9 mouse cellular contexts compared by ENCODE assay signal in the genomic region with DNA sequence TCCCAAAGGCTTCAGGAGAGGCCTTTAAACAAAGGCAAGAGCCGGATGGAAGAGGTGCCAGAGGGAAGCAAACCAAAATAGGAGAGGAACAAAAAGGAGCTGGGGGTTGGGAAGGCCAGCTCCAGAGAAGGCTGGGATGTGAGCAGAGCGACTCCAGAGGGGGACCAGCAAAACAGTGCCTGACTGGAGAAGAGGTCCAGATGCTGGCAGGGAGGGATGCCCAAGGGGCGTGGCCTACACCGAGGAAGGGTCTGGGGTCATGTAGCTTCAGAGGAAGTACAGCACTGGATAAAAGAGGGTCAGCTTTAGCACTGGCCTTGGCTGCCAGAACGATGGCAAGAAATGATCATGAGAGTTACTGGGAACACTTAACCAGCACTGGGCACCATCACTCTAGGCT. TPM values are rescaled to one million over a fixed set of nuclear protein-coding genes. Genes with fewer than 3 reads are reported as not detected.
A peak's percentile ranks its signal among the peaks of the same experiment; 100 is the strongest.
DNase-seq lines count a peak whose midpoint lies in the region; ATAC-seq and TF ChIP-seq lines count a peak whose summit lies in the region.
"Had no signal": no experiment of that assay in that cellular context is flagged by ENCODE, and none has a peak within 500 bp of the region (broad histone marks: within the 10 kb centered on the region; RNA-seq: fewer than 3 reads in every experiment).

No protein-coding gene starts in this region.

- 23% methylated on average over 5 of the region's 5 CpGs for WGBS in kidney, embryonic 15.5 days
- WGBS in limb, embryonic 13.5 days: 21% methylated on average over 5 of the region's 5 CpGs

- DNase-seq in kidney, postnatal 36 days: no peak
- peak; percentile 16 for DNase-seq in forelimb bud, embryonic 11.5 days (ENCODE audit: low read depth, low spot score)
- DNase-seq in cerebellum, adult 18-20 months: no peak
- no peak for DNase-seq in cerebellum, adult 9-11 months

- H3K27ac ChIP-seq in kidney, embryonic 15.5 days: peak overlapping the region; percentile 87
- H3K27ac ChIP-seq in cortical plate, adult 2 months (ENCODE audit: insufficient read depth, low read length): peak overlapping the region; percentile 87; the same call in 1 of the 2 replicates
- H3K27ac ChIP-seq in limb, embryonic 13.5 days: peak overlapping the region; percentile 77

- 0 out of 2 replicates have a peak, but pooled peaks have one; percentile 22 for ATAC-seq in kidney, embryonic 15.5 days (replicated peaks; ENCODE audit: low FRiP score)
- no peak for ATAC-seq in limb, embryonic 13.5 days (ENCODE audit: low FRiP score, low read depth)
- no peak for ATAC-seq in inflammation-experienced regulatory T-cells, adult 6 months

- H3K9me3 ChIP-seq in kidney, embryonic 15.5 days (replicated peaks): no peaks in the 10 kb centered on the region
- no peaks in the 10 kb centered on the region for H3K9me3 ChIP-seq in limb, embryonic 13.5 days
- H3K9me3 ChIP-seq: megakaryocyte, embryonic 14.5 days had no signal

- H3K27me3 ChIP-seq in kidney, embryonic 15.5 days: no peaks in the 10 kb centered on the region
- H3K27me3 ChIP-seq in limb, embryonic 13.5 days: peaks cover 27% of the 10 kb centered on the region; the same call in 1 of the 2 replicates

- no peaks in the 10 kb centered on the region for H3K36me3 ChIP-seq in kidney, embryonic 15.5 days
- no peaks in the 10 kb centered on the region for H3K36me3 ChIP-seq in limb, embryonic 13.5 days

- H3K9ac ChIP-seq in kidney, embryonic 15.5 days: no peak overlapping the region
- peak overlapping the region; percentile 26 for H3K9ac ChIP-seq in limb, embryonic 13.5 days

- H3K4me2 ChIP-seq in kidney, embryonic 15.5 days: no peak overlapping the region
- peak overlapping the region; percentile 55 for H3K4me2 ChIP-seq in limb, embryonic 13.5 days (replicated peaks)

- H3K4me3 ChIP-seq in kidney, embryonic 15.5 days (replicated peaks): no peak overlapping the region
- no peak overlapping the region for H3K4me3 ChIP-seq in cortical plate, adult 2 months (ENCODE audit: insufficient read depth, low read length)
- no peak overlapping the region for H3K4me3 ChIP-seq in limb, embryonic 13.5 days
- H3K4me3 ChIP-seq: megakaryocyte, embryonic 14.5 days had no signal

- TF ChIP-seq CTCF in cortical plate, adult 2 months (IDR thresholded peaks at IDR 0.05; ENCODE audit: extremely low read depth, insufficient read depth, low read length): no peak

- H3K4me1 ChIP-seq in kidney, embryonic 15.5 days: peaks cover 74% of the 10 kb centered on the region
- H3K4me1 ChIP-seq in cortical plate, adult 2 months (ENCODE audit: control insufficient read depth, insufficient read depth, low read length): peaks cover 33% of the 10 kb centered on the region
- peaks cover 54% of the 10 kb centered on the region for H3K4me1 ChIP-seq in limb, embryonic 13.5 days

- no peak for TF ChIP-seq POLR2A in cortical plate, adult 2 months (IDR thresholded peaks at IDR 0.05; ENCODE audit: extremely low read depth, insufficient read depth, low read length)

RNA-seq across cellular contexts. Expression of a gene that starts 8.4 kb away (rescaled TPM):
- polyA plus RNA-seq in kidney, embryonic 15.5 days (2015; fragmentation: Nextera tagmentation; extraction: Ambion mirVana): 3.1 and 3.7 TPM in 2 replicates
- polyA plus RNA-seq in cortical plate, adult 2 months (2012; rRNA removed): 69.9 and 75.1 TPM in 2 replicates
- 2.0 and 2.5 TPM in 2 replicates for polyA plus RNA-seq in limb, embryonic 13.5 days (2015; fragmentation: Nextera tagmentation; extraction: Ambion mirVana)
- polyA plus RNA-seq in inflammation-experienced regulatory T-cells, adult 6 months (2017; shearing (Covaris generic)): under 1 TPM in 1 of 3 experiments, not detected in 2; 0.11 TPM

RNA-seq across cellular contexts. Expression of a gene that starts 55.8 kb away (rescaled TPM):
- 3.3 and 4.2 TPM in 2 replicates for polyA plus RNA-seq in kidney, embryonic 15.5 days (2015; fragmentation: Nextera tagmentation; extraction: Ambion mirVana)
- 21.0 and 26.4 TPM in 2 replicates for polyA plus RNA-seq in cortical plate, adult 2 months (2012; rRNA removed)
- polyA plus RNA-seq in limb, embryonic 13.5 days (2015; fragmentation: Nextera tagmentation; extraction: Ambion mirVana): 1.3 and 1.9 TPM in 2 replicates
- polyA plus RNA-seq in inflammation-experienced regulatory T-cells, adult 6 months (2017; shearing (Covaris generic)): not detected

Comparison
In these comparisons a context has a peak if more than half of its experiments do, and no peak if none do; other contexts are left out.
1. RNA of a gene that starts 8.4 kb away (polyA plus RNA-seq): 69.9 to 75.1 TPM in cortical plate, adult 2 months; 3.1 to 3.7 TPM in kidney, embryonic 15.5 days, 2.0 to 2.5 TPM in limb, embryonic 13.5 days and 0.11 TPM in inflammation-experienced regulatory T-cells, adult 6 months; every median in the first group is over 10 times any median in the second.
2. Peak in every context shown above with its lines, with median percentiles within 50 percentile points of each other: H3K27ac ChIP-seq.